Mouse (Mus musculus) forebrain, embryonic 12.5 days (tissue): ENCODE measurements around the gene Sh3gl3. TPM values are rescaled to one million over a fixed set of nuclear protein-coding genes. Genes with fewer than 3 reads are reported as not detected.

Experiments used
- ATAC-seq: fragments of 200-750 bp; cut with Nextera tagmentation; 2 replicates; pipeline ENCODE4 v1.8.0; 2017; ENCODE audit warnings: moderate TSS enrichment; ENCODE audit not compliant: low FRiP score
- H3K27ac ChIP-seq: fragments of 300-500 bp; sonication (generic); 2 replicates; pipeline ENCODE4 v1.5.1; 2016; ENCODE audit warnings: mild to moderate bottlenecking
- H3K27me3 ChIP-seq: fragments of 300-500 bp; sonication (generic); 2 replicates; pipeline ENCODE4 v1.6.1; 2016; ENCODE audit warnings: mild to moderate bottlenecking
- H3K36me3 ChIP-seq: fragments of 300-500 bp; sonication (generic); replicated peaks from 2 replicates; pipeline ENCODE4 v1.6.1; 2016; ENCODE audit warnings: mild to moderate bottlenecking
- H3K4me1 ChIP-seq: fragments of 300-500 bp; sonication (generic); 2 replicates; pipeline ENCODE4 v1.6.1; 2016
- H3K4me2 ChIP-seq: fragments of 300-500 bp; sonication (generic); 2 replicates; pipeline ENCODE4 v1.6.1; 2016; ENCODE audit warnings: mild to moderate bottlenecking, moderate library complexity
- H3K4me3 ChIP-seq: fragments of 300-500 bp; sonication (generic); replicated peaks from 2 replicates; pipeline ENCODE4 v1.5.1; 2016; ENCODE audit warnings: mild to moderate bottlenecking
- H3K9ac ChIP-seq: fragments of 300-500 bp; sonication (generic); 2 replicates; pipeline ENCODE4 v1.6.1; 2016; ENCODE audit warnings: mild to moderate bottlenecking
- H3K9me3 ChIP-seq: fragments of 300-500 bp; sonication (generic); 2 replicates; pipeline ENCODE4 v1.6.1; 2016
- WGBS: fragments of 180-500 bp; shearing (Covaris S2); methylation state at CpG from one replicate; pipeline ENCODE4 v1.1.7; 2016; 5-methylcytosine and 5-hydroxymethylcytosine counted together
- polyA plus RNA-seq: library from polyadenylated mRNA; unstranded; fragments of >200 nt; fragmentation: Nextera tagmentation; extraction: Ambion mirVana; gene quantifications from 2 replicates; pipeline ENCODE4 v1.2.1, GENCODE M21; 2016

Sh3gl3 gene
- polyA plus RNA-seq = 20.7 and 21.1 TPM in 2 replicates

- H3K36me3 ChIP-seq = no peaks in the 10 kb centered on the region
- WGBS = 82% methylated on average over 3 of the region's 3 CpGs
- ATAC-seq = no peak
- H3K9me3 ChIP-seq = peaks cover 3% of the 10 kb centered on the region; the same call in 1 of the 2 replicates
- H3K27ac ChIP-seq = no peak within 1 kb of the TSS
- peaks cover 16% of the 10 kb centered on the region; the same call in 1 of the 2 replicates for H3K4me1 ChIP-seq
- 0 out of 2 replicates have a peak, but pooled peaks cover 9% of the 10 kb centered on the region for H3K27me3 ChIP-seq
- peak within 1 kb of the TSS; percentile 63 for H3K9ac ChIP-seq
- H3K4me2 ChIP-seq = peak within 1 kb of the TSS; percentile 86
- peak within 1 kb of the TSS; percentile 78 for H3K4me3 ChIP-seq
Measured at GRCm38 (mm10) chr7:82173540-82173939, at the start of gene Sh3gl3. TSS of gene Sh3gl3 (plus strand) at chr7:82173840.

GRCm38 (mm10) chr7:82138196-82138595, 35.4 kb upstream of the Sh3gl3 start:
- Histone ChIP-seq H3K36me3 (no peaks in the 10 kb centered on the region), H3K9ac (no peak overlapping the region), H3K9me3 (no peaks in the 10 kb centered on the region), H3K27ac (no peak overlapping the region), H3K4me1 (no peaks in the 10 kb centered on the region), H3K4me3 (no peak overlapping the region), H3K27me3 (no peaks in the 10 kb centered on the region; the same call in 1 of the 2 replicates), H3K4me2 (no peak overlapping the region)
- ATAC-seq = no peak
- WGBS = 93% methylated on average over 1 of the region's 1 CpGs

GRCm38 (mm10) chr7:82147151-82147550, 26.5 kb upstream of the Sh3gl3 start:
- no peaks in the 10 kb centered on the region for H3K9me3 ChIP-seq
- no peaks in the 10 kb centered on the region for H3K4me1 ChIP-seq
- no peaks in the 10 kb centered on the region for H3K27me3 ChIP-seq
- no peaks in the 10 kb centered on the region for H3K36me3 ChIP-seq
- H3K4me2 ChIP-seq = no peak overlapping the region
- no peak overlapping the region for H3K9ac ChIP-seq
- H3K27ac ChIP-seq = no peak overlapping the region
- H3K4me3 ChIP-seq = no peak overlapping the region
- 89% methylated on average over 5 of the region's 5 CpGs for WGBS
- no peak for ATAC-seq

DNA sequence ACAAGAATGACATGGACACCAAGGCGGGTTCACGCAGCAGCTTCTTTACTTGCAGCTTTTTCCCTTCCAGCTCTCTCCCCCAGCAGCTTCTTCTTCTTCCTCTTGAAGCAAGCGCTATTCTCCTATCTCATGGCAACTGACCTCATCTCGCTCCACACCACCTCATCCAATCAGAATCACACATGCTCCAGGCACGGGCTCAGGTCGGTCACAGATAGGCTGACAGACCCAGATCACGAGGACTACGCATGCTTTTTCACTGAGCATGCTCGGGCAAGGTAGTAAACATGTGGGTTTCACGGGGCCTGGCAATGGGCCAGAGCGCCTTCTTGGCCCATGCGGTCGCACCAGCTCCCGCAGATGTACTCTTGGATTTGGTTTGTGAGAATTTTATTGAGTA, 9.0 kb upstream of the Sh3gl3 start:
- no peaks in the 10 kb centered on the region for H3K36me3 ChIP-seq
- H3K9me3 ChIP-seq = 0 out of 2 replicates have a peak, but pooled peaks cover 3% of the 10 kb centered on the region
- no peak for ATAC-seq
- H3K27me3 ChIP-seq = no peaks in the 10 kb centered on the region
- no peak overlapping the region for H3K4me2 ChIP-seq
- H3K4me1 ChIP-seq = no peaks in the 10 kb centered on the region
- H3K27ac ChIP-seq = no peak overlapping the region
- WGBS = 94% methylated on average over 14 of the region's 14 CpGs
- no peak overlapping the region for H3K9ac ChIP-seq
- H3K4me3 ChIP-seq = no peak overlapping the region

GRCm38 (mm10) chr7:82174571-82175326, 1.1 kb downstream of the Sh3gl3 start:
- WGBS = under 1% methylated on average over 71 of the region's 72 CpGs
- Histone ChIP-seq H3K4me3 (peak overlapping the region; percentile 78), H3K27me3 (0 out of 2 replicates have a peak, but pooled peaks cover 9% of the 10 kb centered on the region), H3K4me1 (peaks cover 16% of the 10 kb centered on the region; the same call in 1 of the 2 replicates), H3K27ac (peak overlapping the region; percentile 50; the same call in 1 of the 2 replicates), H3K4me2 (peak overlapping the region; percentile 86), H3K9me3 (peaks cover 3% of the 10 kb centered on the region; the same call in 1 of the 2 replicates), H3K36me3 (no peaks in the 10 kb centered on the region), H3K9ac (peak overlapping the region; percentile 63)
- ATAC-seq = peak; percentile 99

DNA sequence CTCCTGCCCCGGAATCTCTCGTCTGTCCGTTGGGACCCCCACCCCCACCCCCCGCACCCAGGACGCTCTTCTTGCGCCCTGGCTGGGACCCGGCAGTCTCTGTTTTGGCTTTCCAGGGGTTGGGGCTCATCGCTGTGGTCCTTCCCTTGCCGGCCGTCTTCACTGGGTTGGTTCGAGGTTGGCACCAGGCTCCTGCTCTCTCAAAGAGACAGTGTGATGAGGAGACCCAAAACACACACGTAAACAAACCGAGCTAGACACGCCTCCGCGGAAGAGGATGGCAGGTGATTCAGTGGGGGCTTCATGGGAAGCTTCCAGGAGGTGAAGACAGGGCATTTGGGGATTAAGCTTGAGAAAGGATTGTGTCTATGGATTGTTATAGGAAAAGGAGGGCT, 1.7 kb downstream of the Sh3gl3 start:
- Histone ChIP-seq H3K9ac (peak overlapping the region; percentile 63), H3K27ac (no peak overlapping the region; the same call in 1 of the 2 replicates), H3K4me3 (peak overlapping the region; percentile 78), H3K4me2 (peak overlapping the region; percentile 86), H3K9me3 (peaks cover 3% of the 10 kb centered on the region; the same call in 1 of the 2 replicates), H3K36me3 (no peaks in the 10 kb centered on the region), H3K4me1 (peaks cover 16% of the 10 kb centered on the region; the same call in 1 of the 2 replicates), H3K27me3 (0 out of 2 replicates have a peak, but pooled peaks cover 9% of the 10 kb centered on the region)
- no peak for ATAC-seq
- WGBS = under 1% methylated on average over 16 of the region's 16 CpGs

DNA sequence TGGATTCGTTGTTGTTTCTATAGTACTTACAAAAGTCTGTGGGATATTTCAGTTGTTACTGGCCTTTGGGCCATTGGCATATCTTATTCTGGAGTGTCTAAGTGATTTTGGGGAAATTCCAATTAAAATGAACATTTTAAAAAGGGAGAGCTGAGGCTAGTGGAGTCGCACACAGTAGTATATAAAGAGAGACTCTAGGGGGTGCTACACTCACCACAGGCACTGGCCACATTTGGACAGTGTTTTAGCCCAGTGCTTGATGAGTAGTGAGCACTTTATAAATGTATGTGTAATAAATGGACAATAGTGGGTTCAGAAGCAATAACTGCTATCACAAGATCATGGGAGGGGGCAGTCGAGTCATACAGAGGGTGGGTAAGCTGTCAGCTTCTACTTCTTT, 2.6 kb downstream of the Sh3gl3 start:
- Histone ChIP-seq H3K9me3 (0 out of 2 replicates have a peak, but pooled peaks cover under 1% of the 10 kb centered on the region), H3K9ac (no peak overlapping the region), H3K4me3 (no peak overlapping the region), H3K36me3 (no peaks in the 10 kb centered on the region), H3K27me3 (0 out of 2 replicates have a peak, but pooled peaks cover 9% of the 10 kb centered on the region), H3K4me2 (no peak overlapping the region), H3K4me1 (peaks cover 16% of the 10 kb centered on the region; the same call in 1 of the 2 replicates), H3K27ac (no peak overlapping the region)
- ATAC-seq = no peak
- 49% methylated on average over 3 of the region's 3 CpGs for WGBS

DNA sequence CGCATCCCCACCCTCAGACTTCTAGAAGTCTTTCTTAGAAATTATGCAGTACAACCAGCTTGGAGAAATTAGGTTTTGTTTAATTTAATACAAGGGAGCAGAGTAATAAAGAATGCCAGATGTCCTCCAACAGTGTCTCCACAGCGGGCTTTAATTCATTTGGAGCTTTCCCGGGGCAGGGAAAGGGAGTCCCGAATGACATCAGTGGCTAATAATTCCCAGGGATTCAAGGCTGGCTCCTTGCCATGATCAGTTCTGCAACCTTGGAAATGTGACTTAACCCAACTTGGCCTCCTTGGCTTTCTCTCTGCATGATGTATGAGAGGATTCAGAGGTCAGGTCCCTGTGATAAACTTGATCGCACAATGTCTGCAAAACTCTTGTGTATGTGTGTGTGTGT, 3.7 kb downstream of the Sh3gl3 start:
- Histone ChIP-seq H3K9ac (no peak overlapping the region), H3K4me2 (no peak overlapping the region), H3K36me3 (no peaks in the 10 kb centered on the region), H3K9me3 (no peaks in the 10 kb centered on the region), H3K27ac (no peak overlapping the region), H3K4me3 (no peak overlapping the region), H3K27me3 (0 out of 2 replicates have a peak, but pooled peaks cover 9% of the 10 kb centered on the region), H3K4me1 (peaks cover 16% of the 10 kb centered on the region; the same call in 1 of the 2 replicates)
- WGBS = 78% methylated on average over 5 of the region's 5 CpGs
- ATAC-seq = no peak

GRCm38 (mm10) chr7:82180919-82181318, 7.3 kb downstream of the Sh3gl3 start:
- Histone ChIP-seq H3K4me2 (no peak overlapping the region), H3K4me3 (no peak overlapping the region), H3K27me3 (0 out of 2 replicates have a peak, but pooled peaks cover 3% of the 10 kb centered on the region), H3K9me3 (no peaks in the 10 kb centered on the region), H3K27ac (no peak overlapping the region), H3K9ac (no peak overlapping the region), H3K4me1 (peaks cover 3% of the 10 kb centered on the region; the same call in 1 of the 2 replicates), H3K36me3 (no peaks in the 10 kb centered on the region)
- 85% methylated on average over 5 of the region's 5 CpGs for WGBS
- ATAC-seq = no peak

GRCm38 (mm10) chr7:82182781-82183180, 9.1 kb downstream of the Sh3gl3 start:
- Histone ChIP-seq H3K9ac (no peak overlapping the region), H3K4me3 (no peak overlapping the region), H3K4me1 (no peaks in the 10 kb centered on the region), H3K4me2 (no peak overlapping the region), H3K27ac (no peak overlapping the region), H3K36me3 (no peaks in the 10 kb centered on the region), H3K9me3 (no peaks in the 10 kb centered on the region), H3K27me3 (no peaks in the 10 kb centered on the region)
- 33% methylated on average over 2 of the region's 2 CpGs for WGBS
- no peak for ATAC-seq

DNA sequence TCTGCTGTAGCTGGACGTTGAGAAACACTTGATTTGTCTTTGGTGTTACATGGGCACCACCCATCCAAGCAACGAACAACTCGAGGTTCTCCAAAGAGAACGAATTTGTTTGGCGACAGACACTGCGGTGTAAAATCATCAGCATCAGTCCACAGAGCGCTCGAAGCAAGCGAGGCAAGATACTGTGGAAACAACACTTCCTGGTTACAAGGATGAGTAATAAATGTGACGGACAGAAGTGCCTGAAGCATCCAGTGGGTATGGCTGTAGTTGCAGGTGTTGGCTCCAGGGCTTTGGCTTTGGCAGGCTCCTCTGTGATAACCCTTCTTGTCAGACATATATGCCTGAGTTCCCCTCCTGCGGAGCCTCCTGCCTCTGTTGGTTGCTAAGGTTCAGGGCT, 18.0 kb downstream of the Sh3gl3 start:
- Histone ChIP-seq H3K9me3 (no peaks in the 10 kb centered on the region), H3K4me1 (no peaks in the 10 kb centered on the region), H3K27me3 (no peaks in the 10 kb centered on the region), H3K4me3 (no peak overlapping the region), H3K27ac (no peak overlapping the region), H3K4me2 (no peak overlapping the region), H3K9ac (no peak overlapping the region), H3K36me3 (no peaks in the 10 kb centered on the region)
- 91% methylated on average over 11 of the region's 11 CpGs for WGBS
- no peak for ATAC-seq

DNA sequence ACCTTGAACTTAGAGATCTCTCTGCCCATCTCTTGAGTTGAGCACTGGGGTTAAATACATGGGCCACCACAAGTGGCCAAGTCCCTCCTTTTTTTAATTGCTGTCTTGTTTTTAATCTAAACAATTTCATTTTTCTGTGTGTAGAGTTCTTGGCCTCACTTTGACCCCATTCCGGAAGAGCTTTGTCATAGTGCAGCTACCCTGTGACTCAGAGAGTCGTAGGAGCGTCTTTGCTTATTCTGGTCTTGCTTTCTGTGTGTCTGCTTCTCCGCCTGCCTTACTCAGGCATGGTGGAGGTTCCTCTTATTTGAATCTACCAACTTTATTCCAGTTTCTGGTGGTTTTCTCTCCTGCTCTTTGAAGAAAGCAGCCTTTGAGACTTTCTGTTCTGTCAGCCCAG, 18.9 kb downstream of the Sh3gl3 start:
- Histone ChIP-seq H3K27ac (no peak overlapping the region), H3K9ac (no peak overlapping the region), H3K4me1 (no peaks in the 10 kb centered on the region), H3K27me3 (no peaks in the 10 kb centered on the region), H3K36me3 (no peaks in the 10 kb centered on the region), H3K4me2 (no peak overlapping the region), H3K4me3 (no peak overlapping the region), H3K9me3 (no peaks in the 10 kb centered on the region)
- no peak for ATAC-seq
- WGBS = 91% methylated on average over 4 of the region's 4 CpGs
